Mouse (Mus musculus) hindbrain, postnatal 0 days (tissue): ENCODE results near the gene Prkci. TPM values are rescaled to one million over a fixed set of nuclear protein-coding genes. Genes with fewer than 3 reads are reported as not detected.
A peak's percentile ranks its signal among the peaks of the same experiment; 100 is the strongest.

Experiments used
- ATAC-seq: fragments of 200-750 bp; cut with Nextera tagmentation; 2 replicates; pipeline ENCODE4 v1.8.0; 2017; ENCODE audit warnings: mild to moderate bottlenecking, moderate TSS enrichment, moderate library complexity
- DNase-seq: peaks from one replicate; pipeline ENCODE4 v3.0.0-alpha.2; 2015; ENCODE audit warnings: low spot score
- H3K27ac ChIP-seq: fragments of 300-500 bp; sonication (generic); 2 replicates; pipeline ENCODE4 v1.5.1; 2014; ENCODE audit warnings: mild to moderate bottlenecking
- H3K27me3 ChIP-seq: fragments of 300-500 bp; sonication (generic); 2 replicates; pipeline ENCODE4 v1.6.1; 2014; ENCODE audit warnings: low read length, mixed read lengths; ENCODE audit not compliant: insufficient read depth
- H3K36me3 ChIP-seq: fragments of 300-500 bp; sonication (generic); 2 replicates; pipeline ENCODE4 v1.6.1; 2014; ENCODE audit warnings: low read length, mixed read lengths; ENCODE audit not compliant: insufficient read depth
- H3K4me1 ChIP-seq: fragments of 300-500 bp; sonication (generic); 2 replicates; pipeline ENCODE4 v1.6.1; 2014; ENCODE audit warnings: antibody characterized with exemption, low read length, mixed read lengths; ENCODE audit not compliant: insufficient read depth
- H3K4me2 ChIP-seq: fragments of 300-500 bp; sonication (generic); 2 replicates; pipeline ENCODE4 v1.6.1; 2014; ENCODE audit warnings: low read depth, mild to moderate bottlenecking, low read length, moderate library complexity, mixed read lengths
- H3K4me3 ChIP-seq: fragments of 300-500 bp; sonication (generic); 2 replicates; pipeline ENCODE4 v1.5.1; 2014; ENCODE audit warnings: low read length
- H3K9ac ChIP-seq: fragments of 300-500 bp; sonication (generic); replicated peaks from 2 replicates; pipeline ENCODE4 v1.6.1; 2014; ENCODE audit warnings: mild to moderate bottlenecking, low read length, moderate library complexity, mixed read lengths
- H3K9me3 ChIP-seq: fragments of 300-500 bp; sonication (generic); 2 replicates; pipeline ENCODE4 v1.6.1; 2016; ENCODE audit warnings: low read length, mixed read lengths
- CTCF ChIP-seq: IDR thresholded peaks from 2 replicates; pipeline ENCODE4 v1.5.1; 2016; ENCODE audit warnings: antibody characterized with exemption, control low read depth, low read depth
- WGBS: fragments of 180-500 bp; shearing (Covaris S2); extraction: QIAGEN DNeasy Blood & Tissue Kit; methylation state at CpG from one replicate; pipeline ENCODE4 v1.1.7; 2014; 5-methylcytosine and 5-hydroxymethylcytosine counted together
- microRNA-seq, 2 experiments: library from miRNA; unstranded; fragments of <30 nt; microRNA quantifications; one replicate each; pipeline ENCODE4; 2016
- polyA plus RNA-seq: library from polyadenylated mRNA; unstranded; fragments of >200 nt; fragmentation: Nextera tagmentation; extraction: Ambion mirVana; gene quantifications from 2 replicates; pipeline ENCODE4 v1.2.1, GENCODE M21; 2015
- total RNA-seq: library from RNA; depleted of rRNA; stranded (reverse); fragments of >200 nt; gene quantifications from 2 replicates; pipeline ENCODE4 v1.2.3, GENCODE M21; 2014; rRNA removed

Gene Prkci
- total and polyA plus RNA-seq, 2 experiments from 2014 or later = 20.8 to 45.2 TPM

- Histone ChIP-seq H3K27me3 (no peaks in the 10 kb centered on the region), H3K9ac (no peak overlapping the region), H3K4me3 (no peak overlapping the region), H3K36me3 (peaks cover 4% of the 10 kb centered on the region; the same call in 1 of the 2 replicates), H3K27ac (no peak overlapping the region), H3K4me2 (peak overlapping the region; percentile 47), H3K9me3 (no peaks in the 10 kb centered on the region), H3K4me1 (peaks cover 30% of the 10 kb centered on the region)
- ATAC-seq (no peak), DNase-seq (no peak)
- TF ChIP-seq CTCF = no peak
- WGBS = 78% methylated on average over 13 of the region's 13 CpGs
Observed at GRCm38 (mm10) chr3:31097102-31097720, 101.7 kb downstream of the Prkci start.

DNA sequence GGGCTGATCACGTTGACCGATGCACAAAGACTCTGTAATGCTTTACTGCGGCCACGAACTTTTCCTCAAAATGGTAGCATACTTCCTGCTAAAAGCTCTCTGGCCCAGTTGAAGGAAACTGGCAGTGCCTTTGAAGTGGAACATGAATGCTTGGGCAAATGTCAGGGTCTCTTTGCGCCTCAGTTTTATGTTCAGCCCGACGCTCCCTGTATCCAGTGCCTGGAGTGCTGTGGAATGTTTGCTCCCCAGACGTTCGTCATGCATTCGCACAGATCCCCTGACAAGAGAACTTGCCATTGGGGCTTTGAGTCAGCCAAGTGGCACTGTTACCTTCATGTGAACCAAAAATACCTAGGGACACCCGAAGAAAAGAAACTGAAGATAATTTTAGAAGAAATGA is 102.4 kb downstream of the Prkci start:
- no peak for TF ChIP-seq CTCF
- H3K4me1 ChIP-seq = peaks cover 28% of the 10 kb centered on the region
- no peaks in the 10 kb centered on the region for H3K27me3 ChIP-seq
- no peak overlapping the region for H3K4me3 ChIP-seq
- no peak overlapping the region for H3K9ac ChIP-seq
- DNase-seq (no peak), ATAC-seq (no peak)
- peak overlapping the region; percentile 47 for H3K4me2 ChIP-seq
- H3K27ac ChIP-seq = no peak overlapping the region
- no peaks in the 10 kb centered on the region for H3K9me3 ChIP-seq
- H3K36me3 ChIP-seq = peaks cover 4% of the 10 kb centered on the region; the same call in 1 of the 2 replicates
- 52% methylated on average over 11 of the region's 11 CpGs for WGBS

DNA sequence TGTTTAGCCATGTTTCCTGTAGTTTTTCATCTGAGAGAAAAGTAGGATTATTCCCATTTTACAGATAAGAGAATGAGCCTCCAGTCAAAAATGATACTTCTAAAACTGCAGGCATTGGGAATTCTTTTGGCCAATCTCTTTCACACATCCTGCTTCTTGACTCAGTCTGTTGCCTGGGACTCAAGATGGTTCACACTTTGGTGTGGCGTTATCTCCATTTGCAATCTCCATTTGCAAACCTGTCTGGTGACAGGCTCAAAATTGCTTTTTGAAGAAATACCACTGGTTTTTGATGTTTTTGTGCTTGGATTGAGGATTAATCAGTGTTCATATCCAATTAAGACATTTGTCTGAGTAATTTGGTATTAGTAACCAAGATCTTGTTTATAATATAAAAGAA is 103.0 kb downstream of the Prkci start:
- no peak for ATAC-seq
- no peak overlapping the region for H3K9ac ChIP-seq
- TF ChIP-seq CTCF = no peak
- H3K4me2 ChIP-seq = peak overlapping the region; percentile 47
- WGBS = 78% methylated on average over 1 of the region's 1 CpGs
- no peak overlapping the region for H3K27ac ChIP-seq
- no peak for DNase-seq
- H3K9me3 ChIP-seq = no peaks in the 10 kb centered on the region
- peaks cover 26% of the 10 kb centered on the region for H3K4me1 ChIP-seq
- H3K4me3 ChIP-seq = no peak overlapping the region
- H3K27me3 ChIP-seq = no peaks in the 10 kb centered on the region
- H3K36me3 ChIP-seq = peaks cover 4% of the 10 kb centered on the region; the same call in 1 of the 2 replicates

GRCm38 (mm10) chr3:31100026-31100425 is 104.5 kb downstream of the Prkci start:
- peaks cover 4% of the 10 kb centered on the region; the same call in 1 of the 2 replicates for H3K36me3 ChIP-seq
- H3K4me3 ChIP-seq = no peak overlapping the region
- TF ChIP-seq CTCF = no peak
- H3K27me3 ChIP-seq = no peaks in the 10 kb centered on the region
- peaks cover 26% of the 10 kb centered on the region for H3K4me1 ChIP-seq
- no peaks in the 10 kb centered on the region for H3K9me3 ChIP-seq
- DNase-seq (no peak), ATAC-seq (no peak)
- WGBS = 78% methylated on average over 5 of the region's 5 CpGs
- H3K27ac ChIP-seq = no peak overlapping the region
- H3K9ac ChIP-seq = no peak overlapping the region
- H3K4me2 ChIP-seq = peak overlapping the region; percentile 47

GRCm38 (mm10) chr3:31100802-31101201 is 105.3 kb downstream of the Prkci start:
- Histone ChIP-seq H3K9ac (no peak overlapping the region), H3K9me3 (no peaks in the 10 kb centered on the region), H3K4me1 (peaks cover 26% of the 10 kb centered on the region), H3K36me3 (peaks cover 4% of the 10 kb centered on the region; the same call in 1 of the 2 replicates), H3K4me2 (no peak overlapping the region), H3K27ac (no peak overlapping the region), H3K4me3 (no peak overlapping the region), H3K27me3 (no peaks in the 10 kb centered on the region)
- DNase-seq (no peak), ATAC-seq (no peak)
- TF ChIP-seq CTCF = no peak
- WGBS = 91% methylated on average over 3 of the region's 3 CpGs

Small RNAs within 50 kb of the gene (microRNA-seq; reads per million reads assigned to microRNA genes)
- gene Mir7008 = 0.35 to 0.72 reads per million in 2 experiments

Other genes starting within 250 kb of the Prkci start
- 0.32 and 0.37 TPM in 2 replicates for gene Samd7, start 249.5 kb upstream of the Prkci start, total RNA-seq
- 0.10 TPM in 1 of 2 replicates, not detected in the other for gene Samd7, start 249.5 kb upstream of the Prkci start, polyA plus RNA-seq
- gene Sec62, start 202.9 kb upstream of the Prkci start, total RNA-seq = 40.1 and 52.0 TPM in 2 replicates
- gene Sec62, start 202.9 kb upstream of the Prkci start, polyA plus RNA-seq = 120 and 129 TPM in 2 replicates
- 0.25 and 0.78 TPM in 2 replicates for gene Gpr160, start 139.8 kb upstream of the Prkci start, total RNA-seq
- gene Gpr160, start 139.8 kb upstream of the Prkci start, polyA plus RNA-seq = 2.0 and 2.3 TPM in 2 replicates
- gene Phc3, start 26.3 kb upstream of the Prkci start, total RNA-seq = 25.8 and 27.4 TPM in 2 replicates
- 6.4 and 7.4 TPM in 2 replicates for gene Phc3, start 26.3 kb upstream of the Prkci start, polyA plus RNA-seq
- 36.4 and 38.9 TPM in 2 replicates for gene Skil, start 99.3 kb downstream of the Prkci start, total RNA-seq
- 23.9 and 25.1 TPM in 2 replicates for gene Skil, start 99.3 kb downstream of the Prkci start, polyA plus RNA-seq
- gene Cldn11, start 154.2 kb downstream of the Prkci start, total RNA-seq = 61.8 and 80.1 TPM in 2 replicates
- gene Cldn11, start 154.2 kb downstream of the Prkci start, polyA plus RNA-seq = 71.0 and 76.7 TPM in 2 replicates